Mouse (Mus musculus): ENCODE measurements around the gene Krt84.

DNA sequence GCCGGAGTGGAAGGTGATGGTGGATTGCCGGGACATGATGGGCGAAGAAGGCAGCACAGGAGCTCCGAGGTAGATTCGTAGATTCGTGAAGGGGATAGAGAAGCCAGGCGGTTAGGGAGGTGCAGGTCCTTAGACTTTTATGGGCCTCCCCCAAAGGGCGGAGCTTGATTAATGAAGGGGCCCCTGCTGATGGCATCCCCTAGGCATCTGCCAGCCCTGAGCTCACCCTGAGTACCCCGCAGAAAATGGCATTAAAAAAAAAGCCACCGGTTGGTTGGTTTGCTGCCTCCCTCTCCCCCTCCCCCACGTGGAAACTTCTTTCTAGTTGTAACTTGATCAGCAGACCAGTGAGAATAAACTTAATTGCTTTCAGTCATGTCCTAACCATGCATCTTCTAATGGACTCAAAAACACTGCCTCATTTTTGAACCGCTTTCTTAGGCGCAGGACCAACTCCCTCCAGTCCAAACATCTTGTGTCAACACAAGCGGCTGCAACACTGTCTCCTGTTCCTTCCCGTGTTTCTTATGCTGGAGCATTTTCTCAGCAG is 41.3 kb upstream of the Krt84 start, which contains the start of gene Krt75:
- no peak for TF ChIP-seq CTCF (IDR thresholded peaks at IDR 0.05; ENCODE audit: control insufficient read depth, insufficient read depth, insufficient read length)
- no peak for TF ChIP-seq CEBPB (IDR thresholded peaks at IDR 0.05; ENCODE audit: low read depth)
- TF ChIP-seq MAX (IDR thresholded peaks at IDR 0.05), result no peak
- no peak for TF ChIP-seq USF1 (IDR thresholded peaks at IDR 0.05; ENCODE audit: low read depth)
- TF ChIP-seq MYOG (IDR thresholded peaks at IDR 0.05; ENCODE audit: control insufficient read depth, extremely low read depth, insufficient read length), result no peak

All from C2C12 (cell line).